Mouse (Mus musculus) intestine, embryonic 15.5 days (tissue): Measurements from ENCODE around the gene Rubcnl. TPM values are rescaled to one million over a fixed set of nuclear protein-coding genes. Genes with fewer than 3 reads are reported as not detected.

ENCODE experiments used
- polyA plus RNA-seq: library from polyadenylated mRNA; unstranded; fragments of >200 nt; fragmentation: Nextera tagmentation; extraction: Ambion mirVana; gene quantifications from 2 replicates; pipeline ENCODE4 v1.2.1, GENCODE M21; 2015

Gene Rubcnl
- polyA plus RNA-seq, 1 experiment from 2014 or later: 0.55 TPM

Other genes with a start within 250 kb of the Rubcnl start
- gene Lrch1, start 68.2 kb upstream of the Rubcnl start, polyA plus RNA-seq: 11.8 and 12.5 TPM in 2 replicates
- gene Lrrc63, start 114.9 kb downstream of the Rubcnl start, polyA plus RNA-seq: 0.05 TPM in 1 of 2 replicates, not detected in the other
- gene Lcp1, start 115.1 kb downstream of the Rubcnl start, polyA plus RNA-seq: 81.6 and 81.9 TPM in 2 replicates
- gene Cpb2, start 226.3 kb downstream of the Rubcnl start, polyA plus RNA-seq: 4.0 and 4.7 TPM in 2 replicates